Mouse (Mus musculus) adrenal gland, postnatal 25 days (tissue): ENCODE data around the gene Me3. TPM values are rescaled to one million over a fixed set of nuclear protein-coding genes. Genes with fewer than 3 reads are reported as not detected.

ENCODE experiments used
- total RNA-seq: library from RNA; stranded (reverse); gene quantifications from 2 replicates; pipeline ENCODE4 v1.2.3, GENCODE M21; 2021

The Me3 gene
- total RNA-seq, 1 experiment from 2014 or later: 21.4 TPM

Other genes with a start within 250 kb of the Me3 start
- 113 and 135 TPM in 2 replicates for gene Tmem135, start 228.2 kb upstream of the Me3 start, total RNA-seq
- gene Fzd4, start 228.0 kb upstream of the Me3 start, total RNA-seq: 28.5 and 36.0 TPM in 2 replicates
- 8.3 and 9.5 TPM in 2 replicates for gene Prss23, start 105.2 kb upstream of the Me3 start, total RNA-seq